Mouse (Mus musculus) hindbrain, embryonic 13.5 days (tissue): ENCODE results near the gene Pfpl. TPM values are rescaled to one million over a fixed set of nuclear protein-coding genes. Genes with fewer than 3 reads are reported as not detected.

Experiments
- ATAC-seq: fragments of 200-750 bp; cut with Nextera tagmentation; 2 replicates; pipeline ENCODE4 v1.8.0; 2017; ENCODE audit warnings: moderate TSS enrichment; ENCODE audit not compliant: low FRiP score
- H3K27ac ChIP-seq: fragments of 300-500 bp; sonication (generic); 2 replicates; pipeline ENCODE4 v1.5.1; 2015; ENCODE audit warnings: inconsistent platforms, mild to moderate bottlenecking, moderate library complexity
- H3K27me3 ChIP-seq: fragments of 300-500 bp; sonication (generic); 2 replicates; pipeline ENCODE4 v1.6.1; 2015; ENCODE audit warnings: mild to moderate bottlenecking, inconsistent platforms
- H3K36me3 ChIP-seq: fragments of 300-500 bp; sonication (generic); 2 replicates; pipeline ENCODE4 v1.6.1; 2015; ENCODE audit warnings: mild to moderate bottlenecking, inconsistent platforms
- H3K4me1 ChIP-seq: fragments of 300-500 bp; sonication (generic); replicated peaks from 2 replicates; pipeline ENCODE4 v1.6.1; 2015; ENCODE audit warnings: inconsistent platforms
- H3K4me2 ChIP-seq: fragments of 300-500 bp; sonication (generic); 2 replicates; pipeline ENCODE4 v1.6.1; 2015; ENCODE audit warnings: inconsistent platforms, mild to moderate bottlenecking, moderate library complexity
- H3K4me3 ChIP-seq: fragments of 300-500 bp; sonication (generic); 2 replicates; pipeline ENCODE4 v1.5.1; 2015; ENCODE audit warnings: mild to moderate bottlenecking, inconsistent platforms
- H3K9ac ChIP-seq: fragments of 300-500 bp; sonication (generic); 2 replicates; pipeline ENCODE4 v1.6.1; 2015; ENCODE audit warnings: mild to moderate bottlenecking, inconsistent platforms
- H3K9me3 ChIP-seq: fragments of 300-500 bp; sonication (generic); 2 replicates; pipeline ENCODE4 v1.6.1; 2016; ENCODE audit warnings: inconsistent platforms
- WGBS: fragments of 180-500 bp; shearing (Covaris S2); methylation state at CpG from one replicate; pipeline ENCODE4 v1.1.7; 2015; 5-methylcytosine and 5-hydroxymethylcytosine counted together
- polyA plus RNA-seq: library from polyadenylated mRNA; unstranded; fragments of >200 nt; fragmentation: Nextera tagmentation; extraction: Ambion mirVana; gene quantifications from 2 replicates; pipeline ENCODE4 v1.2.1, GENCODE M21; 2015

The Pfpl gene
- not detected in 2 replicates for polyA plus RNA-seq

- no peaks in the 10 kb centered on the region for H3K9me3 ChIP-seq
- no peak within 1 kb of the TSS for H3K4me3 ChIP-seq
- H3K4me2 ChIP-seq, result no peak within 1 kb of the TSS
- H3K27me3 ChIP-seq, result no peaks in the 10 kb centered on the region
- H3K36me3 ChIP-seq, result no peaks in the 10 kb centered on the region
- no peak within 1 kb of the TSS for H3K27ac ChIP-seq
- no peak for ATAC-seq
- no peak within 1 kb of the TSS for H3K9ac ChIP-seq
- H3K4me1 ChIP-seq, result no peaks in the 10 kb centered on the region
- WGBS, result 96% methylated on average over 6 of the region's 6 CpGs
Observed at GRCm38 (mm10) chr19:12427605-12428004, at the start of gene Pfpl. TSS of gene Pfpl (plus strand) at chr19:12427905.

- H3K4me1 ChIP-seq, result no peaks in the 10 kb centered on the region
- WGBS, result 84% methylated on average over 2 of the region's 2 CpGs
- H3K27me3 ChIP-seq, result no peaks in the 10 kb centered on the region
- H3K9ac ChIP-seq, result no peak within 1 kb of the TSS
- no peak for ATAC-seq
- H3K4me3 ChIP-seq, result no peak within 1 kb of the TSS
- H3K4me2 ChIP-seq, result no peak within 1 kb of the TSS
- no peaks in the 10 kb centered on the region for H3K9me3 ChIP-seq
- no peaks in the 10 kb centered on the region for H3K36me3 ChIP-seq
- no peak within 1 kb of the TSS for H3K27ac ChIP-seq
Observed at GRCm38 (mm10) chr19:12386979-12387378, 40.7 kb upstream of the Pfpl start, which contains the start of gene Olfr1440. TSS of gene Olfr1440 (plus strand) at chr19:12387279.

- ATAC-seq, result no peak
- no peak overlapping the region for H3K27ac ChIP-seq
- no peak overlapping the region for H3K9ac ChIP-seq
Observed at GRCm38 (mm10) chr19:12413737-12414136, 14.0 kb upstream of the Pfpl start.

GRCm38 (mm10) chr19:12417361-12417760 lies 10.3 kb upstream of the Pfpl start, which contains the start of gene Olfr1441:
TSS of gene Olfr1441 (plus strand) at chr19:12417433.
- ATAC-seq, result no peak
- Histone ChIP-seq H3K9ac (no peak within 1 kb of the TSS), H3K4me3 (no peak within 1 kb of the TSS)

More at GRCm38 (mm10) chr19:12413737-12414136, 14.0 kb upstream of the Pfpl start:
- Histone ChIP-seq H3K4me2 (no peak overlapping the region), H3K36me3 (no peaks in the 10 kb centered on the region), H3K4me3 (no peak overlapping the region), H3K9me3 (no peaks in the 10 kb centered on the region), H3K27me3 (no peaks in the 10 kb centered on the region), H3K4me1 (no peaks in the 10 kb centered on the region)

GRCm38 (mm10) chr19:12418312-12418711 lies 9.4 kb upstream of the Pfpl start:
- H3K27ac ChIP-seq, result no peak overlapping the region
- ATAC-seq, result no peak
- H3K9me3 ChIP-seq, result no peaks in the 10 kb centered on the region
- WGBS, result 88% methylated on average over 3 of the region's 3 CpGs
- H3K27me3 ChIP-seq, result no peaks in the 10 kb centered on the region
- H3K4me1 ChIP-seq, result no peaks in the 10 kb centered on the region
- no peak overlapping the region for H3K4me3 ChIP-seq
- H3K9ac ChIP-seq, result no peak overlapping the region
- H3K4me2 ChIP-seq, result no peak overlapping the region
- H3K36me3 ChIP-seq, result no peaks in the 10 kb centered on the region

More at GRCm38 (mm10) chr19:12417361-12417760, 10.3 kb upstream of the Pfpl start, which contains the start of gene Olfr1441:
- no peaks in the 10 kb centered on the region for H3K27me3 ChIP-seq
- no peaks in the 10 kb centered on the region for H3K4me1 ChIP-seq
- no peak within 1 kb of the TSS for H3K4me2 ChIP-seq
- H3K36me3 ChIP-seq, result no peaks in the 10 kb centered on the region
- H3K9me3 ChIP-seq, result no peaks in the 10 kb centered on the region
- H3K27ac ChIP-seq, result no peak within 1 kb of the TSS

GRCm38 (mm10) chr19:12420555-12420954 lies 7.2 kb upstream of the Pfpl start:
- H3K4me3 ChIP-seq, result no peak overlapping the region
- H3K27ac ChIP-seq, result no peak overlapping the region
- no peak overlapping the region for H3K4me2 ChIP-seq
- no peak for ATAC-seq
- H3K27me3 ChIP-seq, result no peaks in the 10 kb centered on the region
- H3K36me3 ChIP-seq, result no peaks in the 10 kb centered on the region
- no peaks in the 10 kb centered on the region for H3K9me3 ChIP-seq
- H3K4me1 ChIP-seq, result no peaks in the 10 kb centered on the region
- no peak overlapping the region for H3K9ac ChIP-seq
- WGBS, result 79% methylated on average over 6 of the region's 6 CpGs

GRCm38 (mm10) chr19:12421680-12422079 lies 6.0 kb upstream of the Pfpl start:
- ATAC-seq, result no peak
- Histone ChIP-seq H3K9ac (no peak overlapping the region), H3K36me3 (no peaks in the 10 kb centered on the region), H3K9me3 (no peaks in the 10 kb centered on the region), H3K27ac (no peak overlapping the region), H3K4me3 (no peak overlapping the region), H3K27me3 (no peaks in the 10 kb centered on the region), H3K4me1 (no peaks in the 10 kb centered on the region), H3K4me2 (no peak overlapping the region)
- WGBS, result 84% methylated on average over 1 of the region's 1 CpGs

GRCm38 (mm10) chr19:12427101-12427500 lies 604 bp upstream of the Pfpl start:
- ATAC-seq, result no peak
- no peak overlapping the region for H3K4me2 ChIP-seq
- H3K27me3 ChIP-seq, result no peaks in the 10 kb centered on the region
- no peak overlapping the region for H3K27ac ChIP-seq
- 95% methylated on average over 5 of the region's 5 CpGs for WGBS
- H3K4me3 ChIP-seq, result no peak overlapping the region
- no peaks in the 10 kb centered on the region for H3K4me1 ChIP-seq
- H3K9me3 ChIP-seq, result no peaks in the 10 kb centered on the region
- no peaks in the 10 kb centered on the region for H3K36me3 ChIP-seq
- no peak overlapping the region for H3K9ac ChIP-seq

- Histone ChIP-seq H3K4me1 (no peaks in the 10 kb centered on the region), H3K27ac (no peak overlapping the region), H3K9me3 (no peaks in the 10 kb centered on the region), H3K4me3 (no peak overlapping the region), H3K27me3 (no peaks in the 10 kb centered on the region), H3K9ac (no peak overlapping the region), H3K36me3 (no peaks in the 10 kb centered on the region), H3K4me2 (no peak overlapping the region)
- ATAC-seq, result peak; percentile 69; the same call in 1 of the 2 replicates
- WGBS, result 0% methylated on average over 2 of the region's 2 CpGs
Observed at GRCm38 (mm10) chr19:12433033-12433432, 5.3 kb downstream of the Pfpl start.

GRCm38 (mm10) chr19:12435011-12435416 lies 7.3 kb downstream of the Pfpl start:
- 82% methylated on average over 4 of the region's 4 CpGs for WGBS
- no peaks in the 10 kb centered on the region for H3K27me3 ChIP-seq
- no peaks in the 10 kb centered on the region for H3K4me1 ChIP-seq
- no peak overlapping the region for H3K9ac ChIP-seq
- no peak overlapping the region for H3K27ac ChIP-seq
- no peak for ATAC-seq
- no peaks in the 10 kb centered on the region for H3K36me3 ChIP-seq
- no peak overlapping the region for H3K4me2 ChIP-seq
- no peak overlapping the region for H3K4me3 ChIP-seq
- H3K9me3 ChIP-seq, result no peaks in the 10 kb centered on the region

- H3K27ac ChIP-seq, result no peak overlapping the region
- no peak overlapping the region for H3K9ac ChIP-seq
- H3K27me3 ChIP-seq, result no peaks in the 10 kb centered on the region
- no peak for ATAC-seq
- no peaks in the 10 kb centered on the region for H3K4me1 ChIP-seq
- 87% methylated on average over 4 of the region's 4 CpGs for WGBS
- H3K9me3 ChIP-seq, result no peaks in the 10 kb centered on the region
- H3K4me3 ChIP-seq, result no peak overlapping the region
- no peak overlapping the region for H3K4me2 ChIP-seq
- no peaks in the 10 kb centered on the region for H3K36me3 ChIP-seq
Observed at GRCm38 (mm10) chr19:12435750-12436524, 8.2 kb downstream of the Pfpl start.

- Histone ChIP-seq H3K27ac (no peak overlapping the region), H3K9ac (no peak overlapping the region), H3K4me2 (no peak overlapping the region), H3K4me1 (no peaks in the 10 kb centered on the region), H3K4me3 (no peak overlapping the region), H3K9me3 (no peaks in the 10 kb centered on the region), H3K36me3 (no peaks in the 10 kb centered on the region), H3K27me3 (no peaks in the 10 kb centered on the region)
- no peak for ATAC-seq
- 61% methylated on average over 1 of the region's 1 CpGs for WGBS
Observed at GRCm38 (mm10) chr19:12439581-12439980, 11.9 kb downstream of the Pfpl start.

- Histone ChIP-seq H3K9ac (no peak overlapping the region), H3K4me1 (no peaks in the 10 kb centered on the region), H3K27ac (no peak overlapping the region), H3K36me3 (no peaks in the 10 kb centered on the region), H3K4me3 (no peak overlapping the region), H3K27me3 (no peaks in the 10 kb centered on the region), H3K9me3 (no peaks in the 10 kb centered on the region), H3K4me2 (no peak overlapping the region)
- ATAC-seq, result no peak
- WGBS, result 74% methylated on average over 5 of the region's 5 CpGs
Observed at GRCm38 (mm10) chr19:12440103-12440725, 12.5 kb downstream of the Pfpl start.
